Mouse (Mus musculus) cerebellum, adult (tissue): ENCODE measurements around the gene 2010315B03Rik.

ENCODE experiments used
- ATAC-seq: cut with Nextera tagmentation; 2 replicates; pipeline ENCODE4 v1.9.2; 2017; ENCODE audit warnings: mild to moderate bottlenecking, moderate library complexity, mixed read lengths; ENCODE audit not compliant: insufficient number of reproducible peaks, low FRiP score, low TSS enrichment

Gene 2010315B03Rik

GRCm38 (mm10) chr9:124312171-124313142, at the start of gene 2010315B03Rik:
Gene 2010315B03Rik (minus strand): TSS chr9:124312696.
- peak; percentile 100 for ATAC-seq

GRCm38 (mm10) chr9:124311502-124311901, 994 bp downstream of the 2010315B03Rik start:
- ATAC-seq = no peak

- no peak for ATAC-seq
Observed at GRCm38 (mm10) chr9:124288329-124288728, 24.2 kb downstream of the 2010315B03Rik start.

GRCm38 (mm10) chr9:124281912-124282686, 30.4 kb downstream of the 2010315B03Rik start:
- ATAC-seq = peak; percentile 99

- ATAC-seq = no peak
Observed at GRCm38 (mm10) chr9:124281448-124281791, 31.1 kb downstream of the 2010315B03Rik start.

- ATAC-seq = no peak
Observed at GRCm38 (mm10) chr9:124280576-124281447, 31.7 kb downstream of the 2010315B03Rik start.

- no peak for ATAC-seq
Observed at GRCm38 (mm10) chr9:124279300-124279699, 33.2 kb downstream of the 2010315B03Rik start.

- no peak for ATAC-seq
Observed at GRCm38 (mm10) chr9:124275064-124275463, 37.4 kb downstream of the 2010315B03Rik start.

- no peak for ATAC-seq
Observed at GRCm38 (mm10) chr9:124273172-124273571, 39.3 kb downstream of the 2010315B03Rik start.

- ATAC-seq = no peak
Observed at GRCm38 (mm10) chr9:124267929-124268328, 44.6 kb downstream of the 2010315B03Rik start.

GRCm38 (mm10) chr9:124267493-124267892, 45.0 kb downstream of the 2010315B03Rik start:
- no peak for ATAC-seq

- no peak for ATAC-seq
Observed at GRCm38 (mm10) chr9:124262987-124263717, 49.3 kb downstream of the 2010315B03Rik start.

- no peak for ATAC-seq
Observed at GRCm38 (mm10) chr9:124258067-124258556, 54.4 kb downstream of the 2010315B03Rik start.

GRCm38 (mm10) chr9:124257200-124258066, 55.1 kb downstream of the 2010315B03Rik start:
- ATAC-seq = peak; percentile 91

- ATAC-seq = peak; percentile 88
Observed at GRCm38 (mm10) chr9:124256271-124257199, 56.0 kb downstream of the 2010315B03Rik start.

GRCm38 (mm10) chr9:124251438-124251837, 61.1 kb downstream of the 2010315B03Rik start:
- ATAC-seq = no peak
